Mouse (Mus musculus): ENCODE measurements at regions not wholly inside any gene's neighbourhood (a gene's known extent, or its start where the extent isn't known, plus 50 kb on each side); places are given as distances from the start of the nearest gene placed in this dataset.
"Not testable (repeated sequence)": the region's sequence is repeated elsewhere in the genome, so short reads cannot be mapped to it uniquely, and the experiment has no call there.

GRCm38 (mm10) chr13:61805300-61805699 is 235.4 kb upstream of the Cts3 start:
- TF ChIP-seq POLR2A (IDR thresholded peaks at IDR 0.05; ENCODE audit: control insufficient read depth, low read depth, low read length); CTCF (IDR thresholded peaks at IDR 0.05; ENCODE audit: control insufficient read depth, insufficient read depth, insufficient replicate concordance, low read depth, low read length): not testable (repeated sequence)

Measured in testis, adult 2 months (tissue).